Mouse (Mus musculus): ENCODE results near the gene Polr2h.
"Not testable (repeated sequence)": the region's sequence is repeated elsewhere in the genome, so short reads cannot be mapped to it uniquely, and the experiment has no call there.

Gene Polr2h

GRCm38 (mm10) chr16:20717181-20717977 lies at the start of gene Polr2h, which contains the start of gene Clcn2:
Polr2h (plus strand) TSS chr16:20717665.
Clcn2 (minus strand) TSS chr16:20717746.
- peak; percentile 98 for DNase-seq

- DNase-seq, result not testable (repeated sequence)
These were observed 49.5 kb upstream of the Polr2h start, which contains the start of gene Eif4g1 for GRCm38 (mm10) chr16:20668013-20668412. Eif4g1 (plus strand) TSS chr16:20668313.

DNA sequence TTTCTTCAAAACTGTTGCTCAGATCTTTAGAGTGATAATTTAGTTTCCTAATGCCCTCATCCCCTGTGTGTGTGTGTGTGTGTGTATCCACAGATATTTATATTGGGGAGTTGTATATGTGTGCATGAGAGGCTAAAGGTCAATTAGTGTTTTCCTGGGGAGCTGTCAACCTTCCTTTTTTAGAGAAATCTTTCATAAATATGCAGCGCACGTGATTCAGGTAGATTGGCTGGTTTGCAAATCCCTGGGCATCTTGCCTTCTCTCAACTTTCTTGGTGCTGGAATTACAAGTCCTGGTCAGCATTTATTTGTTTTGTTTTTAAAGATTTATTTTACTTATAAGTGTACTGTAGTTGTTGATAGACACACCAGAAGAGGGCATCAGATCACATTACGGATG lies 47.2 kb upstream of the Polr2h start:
- DNase-seq, result no peak

DNA sequence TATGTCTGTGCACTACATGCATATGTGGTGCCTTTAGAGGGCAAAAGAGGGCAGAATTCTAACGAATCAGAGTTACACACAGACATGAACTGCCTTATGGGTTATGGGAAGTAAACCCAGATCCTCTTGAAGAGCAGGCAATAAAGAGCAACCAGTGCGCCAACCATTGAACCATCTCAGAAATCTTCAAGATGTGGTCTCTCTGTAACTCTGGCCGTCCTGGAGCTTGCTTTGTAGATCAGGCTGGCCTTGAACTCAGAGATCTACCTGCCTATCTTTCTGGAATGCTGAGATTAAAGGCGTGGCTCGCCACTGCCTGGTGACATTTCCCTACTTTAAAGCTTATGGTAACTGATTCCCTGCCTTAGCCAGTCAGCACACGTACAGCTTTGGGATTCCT lies 45.6 kb upstream of the Polr2h start:
- DNase-seq, result peak; percentile 19

GRCm38 (mm10) chr16:20672500-20672902 lies 45.0 kb upstream of the Polr2h start:
- DNase-seq, result peak; percentile 98

GRCm38 (mm10) chr16:20672965-20673705 lies 44.3 kb upstream of the Polr2h start:
- DNase-seq, result peak; percentile 42

- peak; percentile 34 for DNase-seq
These were observed 43.7 kb upstream of the Polr2h start for GRCm38 (mm10) chr16:20673706-20674303.

DNA sequence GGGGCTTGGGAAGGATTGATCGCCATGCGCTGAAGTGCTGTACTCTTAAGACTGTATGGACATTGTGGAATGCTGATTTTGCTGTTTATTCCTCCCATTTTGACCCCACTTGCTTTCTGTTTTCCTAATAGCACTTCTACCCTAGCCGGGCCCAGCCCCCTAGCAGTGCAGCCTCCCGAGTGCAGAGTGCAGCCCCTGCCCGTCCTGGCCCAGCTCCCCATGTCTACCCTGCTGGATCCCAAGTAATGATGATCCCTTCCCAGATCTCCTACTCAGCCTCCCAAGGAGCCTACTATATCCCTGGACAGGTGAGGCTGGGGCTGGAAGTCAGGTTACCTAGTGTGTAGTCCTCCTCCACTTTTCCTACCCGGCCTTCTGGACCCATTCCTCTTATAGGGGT lies 42.3 kb upstream of the Polr2h start:
- no peak for DNase-seq

GRCm38 (mm10) chr16:20676702-20677101 lies 40.8 kb upstream of the Polr2h start:
- no peak for DNase-seq

GRCm38 (mm10) chr16:20677380-20677779 lies 40.1 kb upstream of the Polr2h start:
- DNase-seq, result no peak

DNA sequence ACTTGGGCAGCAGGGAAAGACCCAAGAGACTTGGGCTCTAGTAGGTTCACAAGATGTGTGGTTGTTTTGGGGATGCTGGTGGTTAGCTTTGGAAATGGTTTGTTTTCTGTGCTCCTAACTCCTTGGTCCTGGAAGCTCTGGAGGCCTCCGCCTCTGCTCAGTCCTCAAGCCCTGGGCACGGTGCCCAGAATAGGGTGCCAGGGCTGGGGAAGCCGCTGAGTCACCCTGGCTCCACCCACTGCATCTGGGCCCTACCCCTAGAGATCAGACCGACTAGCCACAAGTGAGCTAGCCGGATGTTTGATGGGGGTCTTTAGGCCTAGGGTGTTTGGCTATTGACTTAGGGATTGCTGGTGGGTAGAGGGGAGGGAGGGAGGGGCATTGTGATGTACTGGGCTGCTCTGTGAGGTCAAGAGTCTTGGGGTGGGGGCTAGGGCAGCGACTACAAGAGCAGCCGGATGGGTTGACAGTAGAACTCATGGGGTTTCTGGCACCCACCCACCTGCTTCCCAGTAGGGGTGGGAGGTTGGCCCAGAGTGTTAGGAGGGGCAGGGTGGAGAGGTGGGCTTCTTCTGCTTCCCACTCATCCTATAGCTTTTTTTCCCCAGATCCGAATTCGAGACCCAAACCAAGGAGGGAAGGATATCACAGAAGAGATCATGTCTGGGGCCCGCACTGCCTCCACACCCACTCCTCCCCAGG lies 39.3 kb upstream of the Polr2h start:
- DNase-seq, result no peak

- DNase-seq, result no peak
These were observed 26.7 kb upstream of the Polr2h start for GRCm38 (mm10) chr16:20690774-20691173.

- DNase-seq, result no peak
These were observed 25.8 kb upstream of the Polr2h start for GRCm38 (mm10) chr16:20691617-20692016.

- DNase-seq, result peak; percentile 17
These were observed 25.1 kb upstream of the Polr2h start for GRCm38 (mm10) chr16:20692241-20692965.

- DNase-seq, result peak; percentile 96
These were observed 24.3 kb upstream of the Polr2h start, which contains the start of gene Fam131a for GRCm38 (mm10) chr16:20693111-20693701. Fam131a (plus strand) TSS chr16:20693241.

- DNase-seq, result no peak
These were observed 22.7 kb upstream of the Polr2h start for GRCm38 (mm10) chr16:20694781-20695180.

DNA sequence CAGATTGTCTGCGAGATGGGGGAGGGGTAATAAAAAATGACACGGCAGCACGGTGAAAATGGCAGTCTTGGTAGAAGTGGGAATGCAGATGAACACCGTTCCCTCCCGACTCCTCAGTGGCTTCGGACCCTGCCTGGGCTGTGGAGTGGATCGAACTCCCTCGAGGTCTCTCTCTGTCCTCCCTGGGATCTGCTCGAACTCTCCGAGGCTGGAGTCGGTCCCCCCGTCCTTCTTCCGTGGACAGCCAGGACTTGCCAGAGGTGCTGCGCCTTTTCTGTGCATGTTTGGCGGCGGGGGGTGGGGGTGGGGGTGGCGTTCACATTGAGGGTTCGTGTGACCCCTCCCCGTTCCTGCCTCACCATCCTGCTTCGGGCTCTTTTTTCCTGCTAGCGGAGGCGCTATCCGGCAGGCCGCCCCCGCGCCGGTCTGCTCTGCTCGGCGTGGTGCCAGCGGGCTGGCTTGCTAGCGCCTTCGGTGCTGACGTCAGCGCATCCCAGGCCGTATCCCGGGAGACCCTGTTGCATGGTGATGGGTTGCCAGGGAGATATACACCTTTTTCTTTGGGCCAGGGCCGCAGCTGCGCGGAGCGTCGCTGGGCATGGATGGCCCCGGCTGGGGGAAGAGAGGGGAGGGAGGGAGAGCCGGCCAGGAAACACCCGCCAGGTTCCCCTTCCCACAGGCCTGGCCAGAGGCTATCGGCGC lies 21.7 kb upstream of the Polr2h start:
- peak; percentile 92 for DNase-seq

DNA sequence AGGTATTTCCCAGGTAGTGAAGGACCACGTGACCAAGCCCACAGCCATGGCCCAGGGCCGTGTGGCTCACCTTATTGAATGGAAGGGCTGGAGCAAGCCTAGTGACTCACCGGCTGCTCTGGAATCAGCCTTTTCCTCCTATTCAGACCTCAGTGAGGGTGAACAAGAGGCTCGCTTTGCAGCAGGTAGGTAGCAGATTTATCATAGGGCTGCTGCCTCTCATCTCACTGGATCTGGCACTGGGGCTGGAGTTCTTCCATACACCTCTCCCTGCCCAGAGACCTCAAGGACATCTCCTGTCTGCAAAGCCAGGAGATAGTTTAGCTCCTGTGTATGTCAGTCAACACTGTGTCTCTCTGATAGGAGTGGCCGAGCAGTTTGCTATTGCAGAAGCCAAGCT lies 18.2 kb upstream of the Polr2h start:
- DNase-seq, result no peak

DNA sequence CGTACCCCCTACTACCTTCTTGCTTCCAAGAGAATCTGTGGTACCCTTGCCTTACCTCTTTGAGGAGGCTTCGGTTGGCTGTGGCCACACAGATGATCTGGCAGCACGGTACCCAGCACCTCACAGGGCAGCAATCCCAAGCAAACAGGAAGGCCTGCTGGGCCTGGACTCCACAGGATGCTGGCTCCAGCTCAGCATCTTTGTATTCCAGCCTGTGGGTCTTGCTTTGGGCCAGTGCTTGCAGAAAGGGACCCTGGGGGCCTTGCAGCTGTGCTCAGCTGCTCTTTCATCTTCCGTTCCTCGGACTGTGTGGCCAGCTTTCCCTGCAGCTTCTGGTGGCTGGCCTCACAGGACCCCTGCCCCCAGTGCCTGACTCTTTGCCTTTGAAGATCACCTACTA lies 17.4 kb upstream of the Polr2h start:
- DNase-seq, result peak; percentile 18

DNA sequence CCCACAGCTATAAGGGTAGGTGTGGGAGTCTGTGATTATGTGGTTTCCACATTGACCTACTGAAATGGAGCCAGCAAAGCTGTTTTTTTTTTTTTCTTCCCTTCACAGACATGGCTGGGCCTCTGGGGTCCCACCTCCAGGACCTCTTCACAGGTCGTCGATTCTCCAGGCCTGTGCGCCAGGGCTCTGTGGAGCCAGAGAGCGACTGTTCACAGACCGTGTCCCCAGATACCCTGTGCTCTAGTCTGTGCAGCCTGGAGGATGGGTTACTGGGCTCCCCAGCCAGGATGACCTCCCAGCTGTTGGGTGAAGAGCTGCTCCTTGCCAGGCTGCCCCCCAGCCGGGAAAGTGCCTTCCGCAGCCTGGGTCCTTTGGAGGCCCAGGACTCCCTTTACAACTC lies 16.1 kb upstream of the Polr2h start:
- DNase-seq, result no peak
